Mouse (Mus musculus): ENCODE data around the gene Rptor. TPM values are rescaled to one million over a fixed set of nuclear protein-coding genes. Genes with fewer than 3 reads are reported as not detected.

The Rptor gene
- total and polyA plus RNA-seq, 3 experiments = 33.9 to 34.9 TPM; not detected in 1

GRCm38 (mm10) chr11:119562286-119562685, 40.4 kb upstream of the Rptor start:
- no peaks in the 10 kb centered on the region for H3K79me2 ChIP-seq (ENCODE audit: control insufficient read depth, insufficient read depth, low read length, poor library complexity)
- H3K27me3 ChIP-seq (ENCODE audit: control insufficient read depth in 1 of 2, insufficient read depth in 2 of 2, low read length in 2 of 2) = peaks cover 7 to 17% of the 10 kb centered on the region in 2 experiments
- H3K36me3 ChIP-seq (ENCODE audit: control insufficient read depth in 1 of 2, insufficient read depth in 2 of 2, low read length in 2 of 2) = no peaks in the 10 kb centered on the region
- no peak overlapping the region for H3K9ac ChIP-seq (ENCODE audit: control insufficient read depth, low read depth, low read length, poor library complexity, severe bottlenecking)
- H3K4me3 ChIP-seq (ENCODE audit: control insufficient read depth in 1 of 2, insufficient read depth in 1 of 2, low read depth in 2 of 2, low read length in 2 of 2) = no peak overlapping the region
- H3K4me1 ChIP-seq (ENCODE audit: control insufficient read depth in 1 of 2, insufficient read depth in 2 of 2, low read length in 2 of 2) = no peaks in the 10 kb centered on the region
- no peak for DNase-seq (ENCODE audit: low read depth, low spot score)
- TF ChIP-seq MAZ (IDR thresholded peaks at IDR 0.05; ENCODE audit: low read depth, low read length) (no peak), NRF1 (IDR thresholded peaks at IDR 0.05; ENCODE audit: insufficient read depth, low read depth, low read length, poor library complexity, severe bottlenecking) (no peak), ZMIZ1 (IDR thresholded peaks at IDR 0.05; ENCODE audit: low read depth, low read length) (no peak), POLR2A (IDR thresholded peaks at IDR 0.05; ENCODE audit: control insufficient read depth in 1 of 2, insufficient read depth in 1 of 2, low read depth in 1 of 2, low read length in 2 of 2, poor library complexity in 1 of 2) (no peak), TBP (IDR thresholded peaks at IDR 0.05; ENCODE audit: low read depth, low read length) (no peak), E2F4 (IDR thresholded peaks at IDR 0.05; ENCODE audit: borderline replicate concordance, low read depth, low read length) (no peak), SIN3A (IDR thresholded peaks at IDR 0.05; ENCODE audit: low read length) (no peak), MEF2A (IDR thresholded peaks at IDR 0.05; ENCODE audit: extremely low read depth, insufficient replicate concordance, low read depth, low read length, poor library complexity, severe bottlenecking) (no peak), EP300 (IDR thresholded peaks at IDR 0.05; ENCODE audit: low read depth in 1 of 2, low read length in 2 of 2) (no peak), UBTF (IDR thresholded peaks at IDR 0.05; ENCODE audit: borderline replicate concordance, insufficient read depth, low read depth, low read length) (no peak), ELF1 (IDR thresholded peaks at IDR 0.05; ENCODE audit: low read depth, low read length) (no peak)
- H3K9me3 ChIP-seq (replicated peaks; ENCODE audit: insufficient read depth, low read length) = no peaks in the 10 kb centered on the region
- H3K27ac ChIP-seq (ENCODE audit: control insufficient read depth, low read depth, low read length) = no peak overlapping the region

- no peak overlapping the region for H3K4me3 ChIP-seq (ENCODE audit: control insufficient read depth in 1 of 2, insufficient read depth in 1 of 2, low read depth in 2 of 2, low read length in 2 of 2)
- TF ChIP-seq NRF1 (IDR thresholded peaks at IDR 0.05; ENCODE audit: insufficient read depth, low read depth, low read length, poor library complexity, severe bottlenecking) (no peak), ELF1 (IDR thresholded peaks at IDR 0.05; ENCODE audit: low read depth, low read length) (no peak)
- no peak overlapping the region for H3K27ac ChIP-seq (ENCODE audit: control insufficient read depth, low read depth, low read length)
- no peaks in the 10 kb centered on the region for H3K4me1 ChIP-seq (ENCODE audit: control insufficient read depth in 1 of 2, insufficient read depth in 2 of 2, low read length in 2 of 2)
- H3K79me2 ChIP-seq (ENCODE audit: control insufficient read depth, insufficient read depth, low read length, poor library complexity) = no peaks in the 10 kb centered on the region
- H3K36me3 ChIP-seq (ENCODE audit: control insufficient read depth in 1 of 2, insufficient read depth in 2 of 2, low read length in 2 of 2) = no peaks in the 10 kb centered on the region
- H3K27me3 ChIP-seq (ENCODE audit: control insufficient read depth in 1 of 2, insufficient read depth in 2 of 2, low read length in 2 of 2) = peaks cover 7 to 17% of the 10 kb centered on the region in 2 experiments
- H3K9ac ChIP-seq (ENCODE audit: control insufficient read depth, low read depth, low read length, poor library complexity, severe bottlenecking) = no peak overlapping the region
- no peaks in the 10 kb centered on the region for H3K9me3 ChIP-seq (replicated peaks; ENCODE audit: insufficient read depth, low read length)
- no peak for DNase-seq (ENCODE audit: low read depth, low spot score)
These were observed 39.5 kb upstream of the Rptor start for GRCm38 (mm10) chr11:119563166-119563565.

- H3K27me3 ChIP-seq (ENCODE audit: control insufficient read depth in 1 of 2, insufficient read depth in 2 of 2, low read length in 2 of 2) = peaks cover 9 to 17% of the 10 kb centered on the region in 2 experiments
- no peaks in the 10 kb centered on the region for H3K9me3 ChIP-seq (replicated peaks; ENCODE audit: insufficient read depth, low read length)
- no peak for DNase-seq (ENCODE audit: low read depth, low spot score)
- no peaks in the 10 kb centered on the region for H3K36me3 ChIP-seq (ENCODE audit: control insufficient read depth in 1 of 2, insufficient read depth in 2 of 2, low read length in 2 of 2)
- H3K9ac ChIP-seq (ENCODE audit: control insufficient read depth, low read depth, low read length, poor library complexity, severe bottlenecking) = no peak overlapping the region
- H3K4me3 ChIP-seq (ENCODE audit: control insufficient read depth in 1 of 2, insufficient read depth in 1 of 2, low read depth in 2 of 2, low read length in 2 of 2) = no peak overlapping the region
- TF ChIP-seq CTCF (IDR thresholded peaks at IDR 0.05 in 2 of 3, conservative IDR thresholded peaks at IDR 0.05 in 1 of 3; ENCODE audit: control insufficient read depth in 1 of 3, insufficient read depth in 1 of 3, low read depth in 2 of 3, low read length in 3 of 3, poor library complexity in 1 of 3, severe bottlenecking in 1 of 3) (no peak), SMC3 (IDR thresholded peaks at IDR 0.05; ENCODE audit: low read depth, low read length) (no peak), SIN3A (IDR thresholded peaks at IDR 0.05; ENCODE audit: low read length) (no peak), USF2 (IDR thresholded peaks at IDR 0.05; ENCODE audit: borderline replicate concordance in 1 of 2, insufficient read depth in 1 of 2, low read depth in 1 of 2, low read length in 2 of 2) (no peak), HCFC1 (IDR thresholded peaks at IDR 0.05; ENCODE audit: low read depth, low read length) (no peak), POLR2A (IDR thresholded peaks at IDR 0.05; ENCODE audit: control insufficient read depth in 1 of 2, insufficient read depth in 1 of 2, low read depth in 1 of 2, low read length in 2 of 2, poor library complexity in 1 of 2) (no peak), ZKSCAN1 (IDR thresholded peaks at IDR 0.05; ENCODE audit: low read depth, low read length) (no peak), ZC3H11A (IDR thresholded peaks at IDR 0.05; ENCODE audit: low read depth, low read length) (no peak), KAT2A (conservative IDR thresholded peaks at IDR 0.05; ENCODE audit: low read depth, low read length) (no peak), BHLHE40 (IDR thresholded peaks at IDR 0.05; ENCODE audit: borderline replicate concordance, low read depth, low read length) (no peak), TCF12 (IDR thresholded peaks at IDR 0.05; ENCODE audit: low read depth, low read length) (no peak), GABPA (IDR thresholded peaks at IDR 0.05; ENCODE audit: low read depth, low read length) (no peak)
- H3K4me1 ChIP-seq (ENCODE audit: control insufficient read depth in 1 of 2, insufficient read depth in 2 of 2, low read length in 2 of 2) = no peaks in the 10 kb centered on the region
- H3K79me2 ChIP-seq (ENCODE audit: control insufficient read depth, insufficient read depth, low read length, poor library complexity) = no peaks in the 10 kb centered on the region
- no peak overlapping the region for H3K27ac ChIP-seq (ENCODE audit: control insufficient read depth, low read depth, low read length)
These were observed 38.3 kb upstream of the Rptor start for GRCm38 (mm10) chr11:119564383-119564782.

Measured in MEL (cell line).